Mouse (Mus musculus): ENCODE results near the gene Rhoj.
"Not testable (repeated sequence)": the region's sequence is repeated elsewhere in the genome, so short reads cannot be mapped to it uniquely, and the experiment has no call there.

Gene Rhoj

GRCm38 (mm10) chr12:75396616-75397015, 88.5 kb downstream of the Rhoj start:
- peak in 1 of 2 experiments; percentile 10 for DNase-seq

DNA sequence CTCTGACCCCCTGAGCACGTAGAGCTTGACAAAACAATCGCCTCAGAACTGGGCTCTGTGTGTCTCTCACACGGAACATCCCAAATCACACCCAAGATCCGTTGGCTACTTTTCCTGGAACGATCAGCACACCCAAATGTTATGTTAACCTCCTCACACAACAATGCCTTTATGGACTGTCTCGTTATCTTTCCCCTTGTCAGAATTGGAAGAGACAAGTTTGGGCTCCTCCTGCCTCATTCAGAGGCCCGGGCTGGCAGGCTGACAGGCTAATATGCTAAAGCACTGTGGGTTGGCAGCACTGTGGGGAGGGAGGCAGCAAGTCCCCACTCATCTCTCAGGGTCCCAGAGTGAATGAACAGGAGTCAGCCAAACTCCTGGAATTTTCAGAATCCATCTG, 89.0 kb downstream of the Rhoj start:
- DNase-seq = no peak

- DNase-seq = no peak
These were observed 104.8 kb downstream of the Rhoj start for GRCm38 (mm10) chr12:75412964-75413363.

GRCm38 (mm10) chr12:75414991-75415390, 106.9 kb downstream of the Rhoj start:
- no peak for DNase-seq

- no peak for DNase-seq
These were observed 108.6 kb downstream of the Rhoj start, which contains the start of gene Gphb5 for GRCm38 (mm10) chr12:75416681-75417080. Gene Gphb5, minus strand, starts transcription at chr12:75416781.

- no peak for DNase-seq
These were observed 116.2 kb downstream of the Rhoj start for GRCm38 (mm10) chr12:75424359-75424758.

DNA sequence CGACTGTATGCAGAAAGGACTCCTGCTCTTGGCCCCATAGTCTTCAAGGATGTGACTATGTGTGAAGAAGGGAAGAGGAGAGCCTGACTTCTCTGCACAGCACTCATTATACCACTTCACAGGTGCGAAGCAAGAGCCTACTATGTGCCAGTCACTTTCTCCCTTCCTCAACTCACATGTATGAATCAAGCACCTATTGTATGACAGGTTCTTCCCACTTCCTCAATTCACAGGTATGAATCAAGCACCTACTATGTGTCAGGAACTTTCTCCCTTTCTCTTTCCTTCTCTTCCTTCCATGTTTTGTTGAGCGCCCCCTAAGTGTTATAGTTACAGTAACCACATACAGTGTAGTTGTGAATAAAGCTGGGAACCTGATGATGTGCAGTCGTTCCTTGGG, 116.7 kb downstream of the Rhoj start:
- no peak for DNase-seq

GRCm38 (mm10) chr12:75425882-75426281, 117.8 kb downstream of the Rhoj start:
- no peak for DNase-seq

GRCm38 (mm10) chr12:75428719-75429118, 120.6 kb downstream of the Rhoj start:
- DNase-seq = no peak

- no peak for DNase-seq
These were observed 121.7 kb downstream of the Rhoj start for GRCm38 (mm10) chr12:75429685-75430396.

DNA sequence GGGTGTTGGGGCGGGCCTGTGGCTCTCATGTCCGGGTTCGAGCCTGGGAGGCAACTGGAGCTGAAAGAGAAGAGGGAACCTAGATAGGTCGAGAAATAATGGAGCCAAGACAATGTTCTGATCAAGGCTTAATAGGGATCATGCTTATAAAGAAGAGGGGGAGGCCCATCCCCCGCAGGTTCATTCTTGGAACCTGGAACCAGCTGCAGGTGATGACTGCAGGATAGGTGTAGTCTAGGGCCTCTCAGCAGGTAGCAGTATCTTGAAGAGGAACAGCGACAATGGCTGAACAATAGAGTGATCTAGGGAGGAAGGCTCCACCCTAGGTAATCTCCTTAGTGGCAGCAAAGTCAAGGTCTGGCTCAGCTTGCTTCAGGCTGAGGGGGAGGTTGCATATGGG, 124.3 kb downstream of the Rhoj start:
- DNase-seq = not testable (repeated sequence)

DNA sequence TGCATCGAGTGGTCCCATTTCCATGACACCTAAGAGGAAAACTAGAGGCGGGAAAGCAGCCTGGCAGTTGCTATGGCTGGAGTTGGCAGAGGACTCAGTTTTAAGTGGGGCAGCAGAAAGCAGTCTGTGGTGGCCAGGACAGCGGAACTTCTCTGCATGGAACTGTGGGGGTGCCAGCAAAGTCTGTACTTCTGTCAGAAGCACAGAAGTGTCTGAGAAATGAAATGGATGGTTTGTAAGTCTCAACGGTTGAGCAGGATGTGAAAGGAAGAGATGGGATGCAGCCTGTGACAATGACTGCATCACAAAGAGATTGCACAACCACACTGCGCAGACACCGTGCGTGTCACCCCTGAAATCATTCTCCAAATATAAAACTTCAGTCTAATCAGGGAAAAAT, 138.1 kb downstream of the Rhoj start:
- no peak for DNase-seq

GRCm38 (mm10) chr12:75448921-75449320, 140.8 kb downstream of the Rhoj start:
- DNase-seq = peak; percentile 61 to 65

- DNase-seq = no peak
These were observed 141.4 kb downstream of the Rhoj start for GRCm38 (mm10) chr12:75449475-75449966.

DNA sequence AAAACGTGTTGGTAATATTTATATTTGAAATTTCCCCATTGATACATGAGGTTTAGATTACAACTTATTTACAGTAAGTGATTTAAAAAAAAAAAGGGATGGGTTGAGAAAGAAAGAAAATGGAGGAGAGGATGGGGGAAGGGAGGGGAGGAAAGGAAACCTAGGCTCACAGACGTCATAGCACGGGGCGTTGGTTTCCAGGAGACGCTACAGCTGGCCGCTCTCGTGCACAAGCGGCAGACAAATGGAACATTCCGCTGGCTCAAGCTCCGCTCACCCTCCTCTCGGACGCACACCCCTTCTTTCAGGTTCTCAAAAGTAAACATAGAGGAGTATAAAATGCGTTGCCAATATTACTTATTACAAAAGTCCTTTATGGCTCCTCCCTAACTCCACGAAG, 141.9 kb downstream of the Rhoj start:
- peak; percentile 25 to 59 for DNase-seq

- peak in 1 of 2 experiments; percentile 48 for DNase-seq
These were observed 142.5 kb downstream of the Rhoj start for GRCm38 (mm10) chr12:75450592-75450991.
